Mouse (Mus musculus) CH12.LX (cell line): ENCODE measurements at regions not wholly inside any gene's neighbourhood (a gene's known extent, or its start where the extent isn't known, plus 50 kb on each side); places are given as distances from the start of the nearest gene placed in this dataset.

Source experiments
- DNase-seq: peaks from one replicate; pipeline ENCODE4 v3.0.0-alpha.2; 2013; ENCODE audit errors: extremely low read depth
- H3K27ac ChIP-seq: 2 replicates; pipeline ENCODE4 v1.5.1; 2012; ENCODE audit warnings: low read depth, mild to moderate bottlenecking, control low read depth, moderate library complexity; ENCODE audit not compliant: insufficient read depth
- H3K27me3 ChIP-seq: replicated peaks from 2 replicates; pipeline ENCODE3; 2012; ENCODE audit warnings: inconsistent platforms
- H3K36me3 ChIP-seq, 2 experiments: replicated peaks in 1 of 2; 2 replicates each; pipeline versions ENCODE3 to v1.6.1; 2012; ENCODE audit warnings: inconsistent platforms in 1 of 2, low read length in 1 of 2, mild to moderate bottlenecking in 1 of 2, mixed read lengths in 1 of 2, moderate library complexity in 1 of 2; ENCODE audit not compliant: control insufficient read depth in 1 of 2, insufficient read depth in 1 of 2
- H3K4me1 ChIP-seq, 2 experiments: 2 replicates each; pipeline ENCODE4 v1.6.1; 2012; ENCODE audit warnings: inconsistent platforms in 1 of 2, moderate library complexity in 1 of 2; ENCODE audit not compliant: insufficient read depth in 2 of 2, control insufficient read depth in 1 of 2
- H3K4me2 ChIP-seq: 2 replicates; pipeline ENCODE4 v1.6.1; 2012; ENCODE audit warnings: low read depth, mild to moderate bottlenecking, control low read depth; ENCODE audit not compliant: poor library complexity, insufficient read depth, severe bottlenecking
- H3K4me3 ChIP-seq, 3 experiments: fragments of 150-350 bp in 1 of 3; sonication (generic) in 1 of 3; replicated peaks in 1 of 3; 2 replicates each; pipeline versions ENCODE3 to v1.5.1; 2011 to 2012; ENCODE audit warnings: low read depth in 2 of 3, low read length in 2 of 3, mild to moderate bottlenecking in 2 of 3, moderate library complexity in 2 of 3, control low read depth in 1 of 3, improper control_type of control experiment in 1 of 3, inconsistent platforms in 1 of 3, mixed read lengths in 1 of 3; ENCODE audit not compliant: poor library complexity in 1 of 3
- H3K79me2 ChIP-seq: replicated peaks from 2 replicates; pipeline ENCODE4 v1.6.1; 2012; ENCODE audit warnings: mild to moderate bottlenecking, moderate library complexity; ENCODE audit not compliant: control insufficient read depth, poor library complexity, insufficient read depth, severe bottlenecking; ENCODE audit errors: extremely low read depth
- H3K9ac ChIP-seq: 2 replicates; pipeline ENCODE4 v1.6.1; 2012; ENCODE audit warnings: low read depth, mild to moderate bottlenecking, control low read depth, moderate library complexity; ENCODE audit not compliant: insufficient read depth
- H3K9me3 ChIP-seq: replicated peaks from 2 replicates; pipeline ENCODE3; 2012; ENCODE audit warnings: low read length, inconsistent platforms, mixed read lengths
- BHLHE40 ChIP-seq: IDR thresholded peaks from 2 replicates; pipeline ENCODE4 v1.6.1; 2011; ENCODE audit warnings: mild to moderate bottlenecking, low read depth, low read length, improper control_type of control experiment
- CHD1 ChIP-seq: IDR thresholded peaks from 2 replicates; pipeline ENCODE4 v1.6.1; 2012; ENCODE audit warnings: low read depth, low read length, improper control_type of control experiment, inconsistent platforms
- CHD2 ChIP-seq: IDR thresholded peaks from 2 replicates; pipeline ENCODE4 v1.6.1; 2011; ENCODE audit warnings: low read length, improper control_type of control experiment
- CTCF ChIP-seq, 2 experiments: IDR thresholded peaks in 1 of 2; conservative IDR thresholded peaks in 1 of 2; 2 replicates each; pipeline ENCODE4 v1.5.1; 2011 to 2012; ENCODE audit warnings: low read depth in 2 of 2, low read length in 2 of 2, improper control_type of control experiment in 1 of 2, inconsistent platforms in 1 of 2, mild to moderate bottlenecking in 1 of 2, moderate library complexity in 1 of 2
- ELF1 ChIP-seq: IDR thresholded peaks from 2 replicates; pipeline ENCODE4 v1.6.1; 2014; ENCODE audit warnings: low read depth, mild to moderate bottlenecking, inconsistent platforms, low read length, improper control_type of control experiment
- GABPA ChIP-seq: IDR thresholded peaks from 2 replicates; pipeline ENCODE4 v1.6.1; 2012; ENCODE audit warnings: low read depth, low read length, improper control_type of control experiment, inconsistent platforms; ENCODE audit not compliant: insufficient replicate concordance
- JUN ChIP-seq: IDR thresholded peaks from 2 replicates; pipeline ENCODE4 v1.6.1; 2011; ENCODE audit warnings: low read depth, mild to moderate bottlenecking, low read length, improper control_type of control experiment, moderate library complexity; ENCODE audit not compliant: insufficient read depth
- JUND ChIP-seq: conservative IDR thresholded peaks from 2 replicates; pipeline ENCODE4 v1.6.1; 2011; ENCODE audit warnings: low read depth, low read length, improper control_type of control experiment
- KAT2A ChIP-seq: IDR thresholded peaks from 2 replicates; pipeline ENCODE4 v1.6.1; 2012; ENCODE audit warnings: low read length, improper control_type of control experiment, inconsistent platforms; ENCODE audit not compliant: insufficient replicate concordance
- MAZ ChIP-seq: IDR thresholded peaks from 2 replicates; pipeline ENCODE4 v1.6.1; 2012; ENCODE audit warnings: low read depth, mild to moderate bottlenecking, inconsistent platforms, low read length, improper control_type of control experiment, moderate library complexity
- MEF2A ChIP-seq: IDR thresholded peaks from 2 replicates; pipeline ENCODE4 v1.6.1; 2014; ENCODE audit warnings: low read depth, mild to moderate bottlenecking, inconsistent platforms, low read length, improper control_type of control experiment, borderline replicate concordance
- MXI1 ChIP-seq: IDR thresholded peaks from 2 replicates; pipeline ENCODE4 v1.6.1; 2011; ENCODE audit warnings: mild to moderate bottlenecking, low read depth, low read length, improper control_type of control experiment
- NRF1 ChIP-seq: IDR thresholded peaks from 2 replicates; pipeline ENCODE4 v1.6.1; 2014; ENCODE audit warnings: low read depth, mild to moderate bottlenecking, inconsistent platforms, low read length, improper control_type of control experiment, moderate library complexity
- PAX5 ChIP-seq: IDR thresholded peaks from 2 replicates; pipeline ENCODE4 v1.6.1; 2012; ENCODE audit warnings: low read length, inconsistent platforms, mixed read lengths
- RAD21 ChIP-seq: IDR thresholded peaks from 2 replicates; pipeline ENCODE4 v1.6.1; 2011; ENCODE audit warnings: low read depth, mild to moderate bottlenecking, low read length, improper control_type of control experiment, moderate library complexity
- RCOR1 ChIP-seq: conservative IDR thresholded peaks from 2 replicates; pipeline ENCODE4 v1.6.1; 2012; ENCODE audit warnings: low read depth, mild to moderate bottlenecking, inconsistent platforms, low read length, improper control_type of control experiment
- SMC3 ChIP-seq: IDR thresholded peaks from 2 replicates; pipeline ENCODE4 v1.6.1; 2011; ENCODE audit warnings: low read depth, low read length, improper control_type of control experiment
- TBP ChIP-seq: conservative IDR thresholded peaks from 2 replicates; pipeline ENCODE4 v1.6.1; 2011; ENCODE audit warnings: low read depth, low read length, improper control_type of control experiment
- USF1 ChIP-seq: IDR thresholded peaks from 2 replicates; pipeline ENCODE4 v1.6.1; 2014; ENCODE audit warnings: low read depth, mild to moderate bottlenecking, inconsistent platforms, low read length, improper control_type of control experiment
- USF2 ChIP-seq: conservative IDR thresholded peaks from 2 replicates; pipeline ENCODE4 v1.6.1; 2011; ENCODE audit warnings: low read depth, low read length, improper control_type of control experiment
- ZMIZ1 ChIP-seq: IDR thresholded peaks from 2 replicates; pipeline ENCODE4 v1.6.1; 2012; ENCODE audit warnings: low read depth, mild to moderate bottlenecking, inconsistent platforms, low read length, improper control_type of control experiment
- dilution Hi-C: fragments of 300-500 bp; cut with MboI; formaldehyde crosslinking; loops from 2 replicates; pipeline ENCODE4 v1.14.3; 2020; ENCODE audit warnings: low sequenced_read_pairs; ENCODE audit not compliant: extremely low pct_unique_long_range_greater_than_20kb, extremely low pct_ligation_motif_present
- in situ Hi-C: fragments of 300-500 bp; cut with MboI; formaldehyde crosslinking; loops from 3 replicates; pipeline ENCODE4 v1.14.3; 2019; ENCODE audit warnings: low sequenced_read_pairs, low pct_ligation_motif_present, low pct_unique_long_range_greater_than_20kb, mixed read lengths

DNA sequence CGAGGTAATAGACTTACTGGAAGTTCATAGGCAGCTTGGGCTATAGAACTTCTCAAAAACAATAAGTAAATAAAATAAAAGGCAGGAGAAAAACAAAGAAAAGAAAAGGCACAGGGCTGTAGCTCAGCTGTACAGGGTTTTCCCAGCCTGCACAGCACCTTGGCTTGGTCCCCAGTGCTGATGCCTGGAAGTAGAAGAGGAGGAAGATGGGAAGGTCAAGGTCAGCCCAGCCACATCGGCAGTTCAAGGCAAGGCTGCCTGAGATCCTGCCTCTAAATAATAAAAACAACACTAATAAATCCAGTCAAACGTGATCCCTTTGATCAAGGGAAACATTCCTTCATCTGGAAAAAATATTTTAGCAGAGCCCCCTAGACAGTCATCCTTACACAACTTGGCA is 103.1 kb downstream of the Cenpf start:
- TF ChIP-seq RCOR1 (no peak), JUN (no peak), SMC3 (no peak), PAX5 (no peak), MXI1 (no peak), CHD1 (no peak), CTCF (conservative IDR thresholded peaks at IDR 0.05 in 1 of 2, IDR thresholded peaks at IDR 0.05 in 1 of 2; ENCODE audit: low read depth in 2 of 2, low read length in 2 of 2) (no peak), TBP (no peak), USF2 (no peak)
- Histone ChIP-seq H3K36me3 (no peaks in the 10 kb centered on the region), H3K4me1 (no peaks in the 10 kb centered on the region), H3K9me3 (no peaks in the 10 kb centered on the region), H3K4me2 (no peak overlapping the region), H3K27me3 (no peaks in the 10 kb centered on the region), H3K79me2 (no peaks in the 10 kb centered on the region), H3K9ac (no peak overlapping the region), H3K27ac (no peak overlapping the region), H3K4me3 (no peak overlapping the region)
- DNase-seq: no peak
- in situ Hi-C loops (no loop called here), dilution Hi-C loops (no loop called here)

DNA sequence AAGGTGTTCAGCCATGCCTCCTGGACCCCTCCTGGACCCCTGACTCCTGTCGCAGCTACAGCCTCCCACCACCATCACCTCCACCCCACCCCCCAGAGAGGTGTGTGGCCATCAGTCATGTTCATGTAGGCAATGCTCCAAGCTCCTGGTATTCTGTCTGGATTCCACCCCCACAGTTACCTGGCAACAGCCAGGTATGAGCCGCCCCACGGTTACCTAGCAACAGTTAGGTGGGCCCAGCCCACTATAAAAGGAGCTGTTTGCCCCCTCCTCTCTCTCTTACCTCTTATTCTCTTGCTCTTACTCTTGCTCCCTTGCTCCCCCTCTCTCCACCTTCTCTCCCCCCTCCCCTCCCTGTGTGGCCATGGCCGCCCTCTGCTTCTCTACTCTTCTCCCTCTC is 106.5 kb downstream of the Cenpf start:
- no peaks in the 10 kb centered on the region for H3K79me2 ChIP-seq
- H3K9ac ChIP-seq: no peak overlapping the region
- no peak overlapping the region for H3K4me3 ChIP-seq
- no peak overlapping the region for H3K4me2 ChIP-seq
- no peaks in the 10 kb centered on the region for H3K9me3 ChIP-seq
- DNase-seq: no peak
- in situ Hi-C loops: no loop called here
- dilution Hi-C loops: no loop called here
- no peaks in the 10 kb centered on the region for H3K36me3 ChIP-seq
- TF ChIP-seq TBP: no peak
- no peak for TF ChIP-seq USF1
- no peak for TF ChIP-seq CHD1
- no peak for TF ChIP-seq NRF1
- TF ChIP-seq BHLHE40: no peak
- no peak for TF ChIP-seq JUND
- no peak for TF ChIP-seq GABPA
- TF ChIP-seq USF2: no peak
- TF ChIP-seq ZMIZ1: no peak
- TF ChIP-seq RAD21: no peak
- no peak for TF ChIP-seq SMC3
- no peak for TF ChIP-seq CHD2
- no peak for TF ChIP-seq MXI1
- TF ChIP-seq MEF2A: no peak
- TF ChIP-seq MAZ: no peak
- no peak for TF ChIP-seq PAX5
- TF ChIP-seq KAT2A: no peak
- no peak for TF ChIP-seq ELF1
- no peak overlapping the region for H3K27ac ChIP-seq
- H3K27me3 ChIP-seq: no peaks in the 10 kb centered on the region
- no peaks in the 10 kb centered on the region for H3K4me1 ChIP-seq
